Mouse (Mus musculus): ENCODE results near the gene Gm11756.
"Not testable (repeated sequence)": the region's sequence is repeated elsewhere in the genome, so short reads cannot be mapped to it uniquely, and the experiment has no call there.

The Gm11756 gene

DNA sequence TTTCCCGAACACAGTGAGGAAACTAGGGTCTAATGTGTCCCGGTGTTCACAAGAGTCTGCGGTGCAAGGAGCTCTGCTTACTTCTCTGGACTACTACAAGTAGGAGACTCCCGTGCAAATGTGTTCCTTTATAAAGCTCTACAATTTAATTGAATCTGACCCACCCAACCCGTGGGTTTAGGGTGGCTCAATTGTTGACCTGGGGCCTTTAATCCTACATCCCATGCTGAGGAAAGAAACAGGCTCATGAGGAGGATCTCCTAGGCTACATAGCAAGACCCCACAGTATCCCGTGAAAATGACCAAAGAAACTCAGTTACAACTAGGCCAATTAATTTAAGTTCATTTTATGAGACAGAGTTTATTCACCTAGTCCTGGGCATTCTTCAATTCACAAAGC lies at the start of gene Gm11756:
TSS of gene Gm11756 (minus strand) at position 101 of the 400 bp plus-strand sequence.
- not testable (repeated sequence) for H3K36me3 ChIP-seq (ENCODE audit: control insufficient read depth, insufficient read depth, low read length, poor library complexity, severe bottlenecking); DNase-seq (ENCODE audit: low read depth, low spot score); H3K27me3 ChIP-seq (ENCODE audit: control insufficient read depth, insufficient read depth, low read length, poor library complexity, severe bottlenecking)

- Histone ChIP-seq H3K36me3 (ENCODE audit: control insufficient read depth, insufficient read depth, low read length, poor library complexity, severe bottlenecking) (no peaks in the 10 kb centered on the region), H3K27me3 (ENCODE audit: control insufficient read depth, insufficient read depth, low read length, poor library complexity, severe bottlenecking) (no peaks in the 10 kb centered on the region)
- no peak for DNase-seq (ENCODE audit: low read depth, low spot score)
Measured at GRCm38 (mm10) chr4:73950375-73950896, 29.9 kb upstream of the Gm11756 start, which contains the start of gene 2310002L09Rik. TSS of gene 2310002L09Rik (minus strand) at chr4:73950846.

DNA sequence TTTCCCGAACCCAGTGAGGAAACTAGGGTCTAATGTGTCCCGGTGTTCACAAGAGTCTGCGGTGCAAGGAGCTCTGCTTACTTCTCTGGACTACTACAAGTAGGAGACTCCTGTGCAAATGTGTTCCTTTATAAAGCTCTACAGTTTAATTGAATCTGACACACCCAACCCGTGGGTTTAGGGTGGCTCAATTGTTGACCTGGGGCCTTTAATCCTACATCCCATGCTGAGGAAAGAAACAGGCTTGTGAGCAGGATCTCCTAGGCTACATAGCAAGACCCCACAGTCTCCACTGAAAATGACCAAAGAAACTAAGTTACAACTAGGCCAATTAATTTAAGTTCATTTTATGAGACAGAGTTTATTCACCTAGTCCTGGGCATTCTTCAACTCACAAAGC lies 14.7 kb downstream of the Gm11756 start, which contains the start of gene Gm13871:
TSS of gene Gm13871 (minus strand) at position 101 of the 400 bp plus-strand sequence.
- not testable (repeated sequence) for H3K27me3 ChIP-seq (ENCODE audit: control insufficient read depth, insufficient read depth, low read length, poor library complexity, severe bottlenecking); H3K36me3 ChIP-seq (ENCODE audit: control insufficient read depth, insufficient read depth, low read length, poor library complexity, severe bottlenecking); DNase-seq (ENCODE audit: low read depth, low spot score)

- H3K36me3 ChIP-seq (ENCODE audit: control insufficient read depth, insufficient read depth, low read length, poor library complexity, severe bottlenecking); DNase-seq (ENCODE audit: low read depth, low spot score); H3K27me3 ChIP-seq (ENCODE audit: control insufficient read depth, insufficient read depth, low read length, poor library complexity, severe bottlenecking): not testable (repeated sequence)
Measured at GRCm38 (mm10) chr4:73891012-73891411, 29.5 kb downstream of the Gm11756 start, which contains the start of gene Gm11757. TSS of gene Gm11757 (minus strand) at chr4:73891112.

- DNase-seq (ENCODE audit: low read depth, low spot score); H3K36me3 ChIP-seq (ENCODE audit: control insufficient read depth, insufficient read depth, low read length, poor library complexity, severe bottlenecking); H3K27me3 ChIP-seq (ENCODE audit: control insufficient read depth, insufficient read depth, low read length, poor library complexity, severe bottlenecking): not testable (repeated sequence)
Measured at GRCm38 (mm10) chr4:73876166-73876565, 44.4 kb downstream of the Gm11756 start, which contains the start of gene Gm11758. TSS of gene Gm11758 (minus strand) at chr4:73876266.

Data from splenic B cell, adult 2 months (primary cell).